Mouse (Mus musculus) kidney, embryonic 14.5 days (tissue): Measurements from ENCODE around the gene Gbp4. TPM values are rescaled to one million over a fixed set of nuclear protein-coding genes. Genes with fewer than 3 reads are reported as not detected.
"Not testable (repeated sequence)": the region's sequence is repeated elsewhere in the genome, so short reads cannot be mapped to it uniquely, and the experiment has no call there.

Experiments
- ATAC-seq: fragments of 200-750 bp; cut with Nextera tagmentation; 2 replicates; pipeline ENCODE4 v1.8.0; 2017; ENCODE audit warnings: moderate number of reproducible peaks, mild to moderate bottlenecking, moderate TSS enrichment, moderate library complexity; ENCODE audit not compliant: low FRiP score, low TSS enrichment
- H3K27ac ChIP-seq: fragments of 300-500 bp; sonication (generic); 2 replicates; pipeline ENCODE4 v1.5.1; 2014; ENCODE audit warnings: low read depth, mild to moderate bottlenecking, low read length, moderate library complexity, mixed read lengths
- H3K27me3 ChIP-seq: fragments of 300-500 bp; sonication (generic); 2 replicates; pipeline ENCODE4 v1.6.1; 2014; ENCODE audit warnings: mild to moderate bottlenecking, low read length; ENCODE audit not compliant: control insufficient read depth, insufficient read depth
- H3K36me3 ChIP-seq: fragments of 300-500 bp; sonication (generic); 2 replicates; pipeline ENCODE4 v1.6.1; 2014; ENCODE audit warnings: low read length, mixed read lengths; ENCODE audit not compliant: control insufficient read depth, insufficient read depth
- H3K4me1 ChIP-seq: fragments of 300-500 bp; sonication (generic); 2 replicates; pipeline ENCODE4 v1.6.1; 2014; ENCODE audit warnings: low read length, mixed read lengths; ENCODE audit not compliant: control insufficient read depth, insufficient read depth
- H3K4me2 ChIP-seq: fragments of 300-500 bp; sonication (generic); replicated peaks from 2 replicates; pipeline ENCODE4 v1.6.1; 2014; ENCODE audit warnings: low read depth, mild to moderate bottlenecking, low read length
- H3K4me3 ChIP-seq: fragments of 300-500 bp; sonication (generic); 2 replicates; pipeline ENCODE4 v1.5.1; 2014; ENCODE audit warnings: mild to moderate bottlenecking, low read length
- H3K9ac ChIP-seq: fragments of 300-500 bp; sonication (generic); 2 replicates; pipeline ENCODE4 v1.6.1; 2014; ENCODE audit warnings: low read depth, mild to moderate bottlenecking, low read length, moderate library complexity
- H3K9me3 ChIP-seq: fragments of 300-500 bp; sonication (generic); 2 replicates; pipeline ENCODE4 v1.6.1; 2016; ENCODE audit warnings: low read length; ENCODE audit not compliant: control insufficient read depth
- WGBS: fragments of 180-500 bp; shearing (Covaris S2); extraction: QIAGEN DNeasy Blood & Tissue Kit; methylation state at CpG from one replicate; pipeline ENCODE4 v1.1.7; 2014; 5-methylcytosine and 5-hydroxymethylcytosine counted together
- polyA plus RNA-seq: library from polyadenylated mRNA; unstranded; fragments of >200 nt; fragmentation: Nextera tagmentation; extraction: Ambion mirVana; gene quantifications from 2 replicates; pipeline ENCODE4 v1.2.1, GENCODE M21; 2014

The Gbp4 gene
- polyA plus RNA-seq, 1 experiment from 2014 or later: 0.24 TPM

- not testable (repeated sequence) for H3K9ac ChIP-seq, H3K27ac ChIP-seq, H3K4me2 ChIP-seq, H3K4me3 ChIP-seq, ATAC-seq, H3K36me3 ChIP-seq, H3K27me3 ChIP-seq, H3K4me1 ChIP-seq, H3K9me3 ChIP-seq
- 87% methylated on average over 3 of the region's 3 CpGs for WGBS
These were observed 2.6 kb downstream of the Gbp4 start for GRCm38 (mm10) chr5:105136706-105137304.

DNA sequence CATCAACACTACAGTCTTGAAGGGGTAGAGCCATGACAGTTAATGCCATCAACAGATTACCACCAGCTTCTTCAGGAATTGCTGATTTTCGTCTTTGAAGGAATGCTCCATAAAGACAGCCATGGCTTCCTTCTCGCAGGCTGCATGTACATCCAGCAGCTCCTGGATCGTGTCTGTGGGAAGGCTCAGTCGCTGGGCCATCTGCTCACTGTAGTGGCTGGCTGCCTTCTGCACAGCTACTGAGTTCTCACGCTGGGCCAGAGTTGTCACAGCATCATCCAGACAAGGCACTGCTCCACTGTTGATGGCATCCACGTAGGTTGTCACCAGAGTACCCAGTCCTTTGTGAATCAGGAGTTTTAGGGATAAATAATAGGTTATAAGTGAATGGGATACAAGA is 17.7 kb downstream of the Gbp4 start:
- H3K9me3 ChIP-seq, H3K9ac ChIP-seq, ATAC-seq, H3K4me1 ChIP-seq, H3K4me3 ChIP-seq, H3K4me2 ChIP-seq, H3K27me3 ChIP-seq, H3K27ac ChIP-seq, H3K36me3 ChIP-seq: not testable (repeated sequence)
- WGBS: 88% methylated on average over 6 of the region's 6 CpGs

- Histone ChIP-seq H3K4me2 (no peak overlapping the region), H3K36me3 (no peaks in the 10 kb centered on the region), H3K27me3 (no peaks in the 10 kb centered on the region), H3K27ac (no peak overlapping the region), H3K4me1 (no peaks in the 10 kb centered on the region), H3K9me3 (no peaks in the 10 kb centered on the region), H3K4me3 (no peak overlapping the region), H3K9ac (no peak overlapping the region)
- ATAC-seq: no peak
- 73% methylated on average over 2 of the region's 2 CpGs for WGBS
These were observed 23.6 kb downstream of the Gbp4 start for GRCm38 (mm10) chr5:105115740-105116139.

- no peak overlapping the region for H3K27ac ChIP-seq
- H3K9ac ChIP-seq: no peak overlapping the region
- H3K4me3 ChIP-seq: no peak overlapping the region
- no peak overlapping the region for H3K4me2 ChIP-seq
- no peaks in the 10 kb centered on the region for H3K9me3 ChIP-seq
- no peak for ATAC-seq
- 87% methylated on average over 2 of the region's 2 CpGs for WGBS
- H3K36me3 ChIP-seq: no peaks in the 10 kb centered on the region
- H3K27me3 ChIP-seq: no peaks in the 10 kb centered on the region
- no peaks in the 10 kb centered on the region for H3K4me1 ChIP-seq
These were observed 24.7 kb downstream of the Gbp4 start for GRCm38 (mm10) chr5:105114696-105115095.

GRCm38 (mm10) chr5:105113656-105114055 is 25.7 kb downstream of the Gbp4 start:
- no peaks in the 10 kb centered on the region for H3K27me3 ChIP-seq
- ATAC-seq: no peak

DNA sequence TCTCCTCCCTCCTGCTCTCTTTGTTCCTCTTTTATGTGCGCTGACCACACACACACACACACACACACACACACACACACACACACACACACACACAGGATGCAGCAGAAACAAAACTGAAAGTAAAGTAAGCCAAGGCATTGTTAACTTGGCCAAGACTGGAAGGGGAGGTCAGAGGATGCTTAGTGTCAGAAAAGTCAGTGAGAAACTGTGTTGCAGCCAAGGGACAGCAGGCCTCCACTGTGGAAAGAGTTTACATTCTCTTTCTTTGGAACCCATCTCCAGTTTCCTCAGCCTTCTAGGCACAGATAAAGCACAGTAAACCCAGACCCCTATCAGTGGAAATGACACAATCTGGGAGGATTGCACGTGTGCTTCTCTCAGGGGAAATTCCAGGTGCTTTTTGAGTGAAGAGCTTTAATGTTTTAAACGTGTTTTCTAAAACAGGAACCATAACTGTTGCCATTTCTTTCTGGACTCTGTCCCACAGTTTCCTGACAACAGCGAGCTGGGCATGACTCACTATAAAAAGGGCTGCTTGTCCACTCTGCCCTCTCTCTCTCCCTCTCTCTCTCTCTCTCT is 29.0 kb downstream of the Gbp4 start:
- not testable (repeated sequence) for H3K4me1 ChIP-seq, H3K27ac ChIP-seq, H3K9ac ChIP-seq, H3K36me3 ChIP-seq, H3K4me3 ChIP-seq, H3K27me3 ChIP-seq, H3K4me2 ChIP-seq, H3K9me3 ChIP-seq
- 23% methylated on average over 4 of the region's 4 CpGs for WGBS
- ATAC-seq: peak; percentile 72

More at GRCm38 (mm10) chr5:105113656-105114055, 25.7 kb downstream of the Gbp4 start:
- Histone ChIP-seq H3K9ac (no peak overlapping the region), H3K4me3 (no peak overlapping the region), H3K4me1 (no peaks in the 10 kb centered on the region), H3K27ac (no peak overlapping the region), H3K36me3 (no peaks in the 10 kb centered on the region), H3K4me2 (no peak overlapping the region), H3K9me3 (no peaks in the 10 kb centered on the region)
- 93% methylated on average over 5 of the region's 5 CpGs for WGBS

GRCm38 (mm10) chr5:105109775-105110174 is 29.6 kb downstream of the Gbp4 start:
- not testable (repeated sequence) for ATAC-seq

DNA sequence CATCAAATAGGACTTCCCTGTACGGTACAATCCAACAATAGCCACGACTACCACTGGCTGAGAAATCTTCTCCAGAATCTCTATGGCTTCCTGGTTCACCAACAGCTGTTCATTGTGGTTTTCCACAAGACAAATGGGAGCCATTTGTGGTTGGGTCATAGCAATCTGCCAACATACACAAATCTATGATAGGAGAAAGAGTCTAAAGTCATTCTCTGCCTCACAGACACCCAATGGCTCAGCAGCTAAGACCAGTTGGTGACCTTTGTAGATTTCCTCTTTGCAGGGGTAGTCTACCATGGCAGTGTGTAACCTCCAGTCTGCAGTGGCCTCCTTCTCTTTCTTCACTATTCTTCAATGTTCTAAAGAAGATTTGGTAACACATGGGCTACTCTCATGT is 33.7 kb downstream of the Gbp4 start:
- not testable (repeated sequence) for H3K36me3 ChIP-seq, H3K9ac ChIP-seq, H3K27me3 ChIP-seq, H3K4me1 ChIP-seq, H3K9me3 ChIP-seq, H3K4me3 ChIP-seq, ATAC-seq, H3K4me2 ChIP-seq, H3K27ac ChIP-seq
- 85% methylated on average over 2 of the region's 2 CpGs for WGBS

More at GRCm38 (mm10) chr5:105109775-105110174, 29.6 kb downstream of the Gbp4 start:
- H3K4me1 ChIP-seq, H3K4me3 ChIP-seq, H3K4me2 ChIP-seq, H3K9ac ChIP-seq, H3K9me3 ChIP-seq, H3K36me3 ChIP-seq, H3K27me3 ChIP-seq, H3K27ac ChIP-seq: not testable (repeated sequence)
- 48% methylated on average over 1 of the region's 1 CpGs for WGBS

- Histone ChIP-seq H3K27me3 (no peaks in the 10 kb centered on the region), H3K36me3 (no peaks in the 10 kb centered on the region), H3K4me2 (no peak overlapping the region), H3K27ac (no peak overlapping the region), H3K9me3 (peaks cover 7% of the 10 kb centered on the region; the same call in 1 of the 2 replicates), H3K4me1 (no peaks in the 10 kb centered on the region), H3K4me3 (no peak overlapping the region), H3K9ac (no peak overlapping the region)
- ATAC-seq: no peak
These were observed 57.5 kb downstream of the Gbp4 start for GRCm38 (mm10) chr5:105081900-105082299.
